Mouse (Mus musculus): ENCODE results near the gene Tbxas1. TPM values are rescaled to one million over a fixed set of nuclear protein-coding genes. Genes with fewer than 3 reads are reported as not detected.

Gene Tbxas1
- polyA plus RNA-seq, 1 experiment, result 5.1 TPM

- no peak for DNase-seq (ENCODE audit: low spot score)
Measured at GRCm38 (mm10) chr6:38997838-38998237, 122.6 kb downstream of the Tbxas1 start.

- DNase-seq (ENCODE audit: low spot score), result no peak
Measured at GRCm38 (mm10) chr6:39003126-39003525, 127.9 kb downstream of the Tbxas1 start.

GRCm38 (mm10) chr6:39004003-39004473 lies 128.8 kb downstream of the Tbxas1 start:
- no peak for DNase-seq (ENCODE audit: low spot score)

GRCm38 (mm10) chr6:39005267-39005944 lies 130.2 kb downstream of the Tbxas1 start:
- no peak for DNase-seq (ENCODE audit: low spot score)

- DNase-seq (ENCODE audit: low spot score), result no peak
Measured at GRCm38 (mm10) chr6:39005945-39006572, 130.9 kb downstream of the Tbxas1 start.

- DNase-seq (ENCODE audit: low spot score), result no peak
Measured at GRCm38 (mm10) chr6:39007223-39007622, 132.0 kb downstream of the Tbxas1 start.

- no peak for DNase-seq (ENCODE audit: low spot score)
Measured at GRCm38 (mm10) chr6:39008116-39008515, 132.9 kb downstream of the Tbxas1 start.

- DNase-seq (ENCODE audit: low spot score), result no peak
Measured at GRCm38 (mm10) chr6:39013034-39013832, 138.0 kb downstream of the Tbxas1 start.

GRCm38 (mm10) chr6:39017942-39018341 lies 142.7 kb downstream of the Tbxas1 start:
- DNase-seq (ENCODE audit: low spot score), result no peak

GRCm38 (mm10) chr6:39018805-39019204 lies 143.6 kb downstream of the Tbxas1 start:
- DNase-seq (ENCODE audit: low spot score), result no peak

- no peak for DNase-seq (ENCODE audit: low spot score)
Measured at GRCm38 (mm10) chr6:39019219-39019618, 144.0 kb downstream of the Tbxas1 start.

GRCm38 (mm10) chr6:39021909-39022308 lies 146.7 kb downstream of the Tbxas1 start:
- no peak for DNase-seq (ENCODE audit: low spot score)

- no peak for DNase-seq (ENCODE audit: low spot score)
Measured at GRCm38 (mm10) chr6:39022461-39023181, 147.4 kb downstream of the Tbxas1 start.

- DNase-seq (ENCODE audit: low spot score), result no peak
Measured at GRCm38 (mm10) chr6:39024631-39025030, 149.4 kb downstream of the Tbxas1 start.

GRCm38 (mm10) chr6:39025038-39025437 lies 149.8 kb downstream of the Tbxas1 start:
- no peak for DNase-seq (ENCODE audit: low spot score)

GRCm38 (mm10) chr6:39030714-39031113 lies 155.5 kb downstream of the Tbxas1 start:
- no peak for DNase-seq (ENCODE audit: low spot score)

GRCm38 (mm10) chr6:39033676-39034075 lies 158.5 kb downstream of the Tbxas1 start:
- DNase-seq (ENCODE audit: low spot score), result no peak

GRCm38 (mm10) chr6:39035039-39035438 lies 159.8 kb downstream of the Tbxas1 start:
- no peak for DNase-seq (ENCODE audit: low spot score)

GRCm38 (mm10) chr6:39036204-39036603 lies 161.0 kb downstream of the Tbxas1 start:
- no peak for DNase-seq (ENCODE audit: low spot score)

GRCm38 (mm10) chr6:39040451-39040850 lies 165.2 kb downstream of the Tbxas1 start:
- no peak for DNase-seq (ENCODE audit: low spot score)

- no peak for DNase-seq (ENCODE audit: low spot score)
Measured at GRCm38 (mm10) chr6:39049141-39049540, 173.9 kb downstream of the Tbxas1 start.

GRCm38 (mm10) chr6:39050836-39051235 lies 175.6 kb downstream of the Tbxas1 start:
- no peak for DNase-seq (ENCODE audit: low spot score)
